ENCODE assay signal across 26 mouse cellular contexts in the genomic region with DNA sequence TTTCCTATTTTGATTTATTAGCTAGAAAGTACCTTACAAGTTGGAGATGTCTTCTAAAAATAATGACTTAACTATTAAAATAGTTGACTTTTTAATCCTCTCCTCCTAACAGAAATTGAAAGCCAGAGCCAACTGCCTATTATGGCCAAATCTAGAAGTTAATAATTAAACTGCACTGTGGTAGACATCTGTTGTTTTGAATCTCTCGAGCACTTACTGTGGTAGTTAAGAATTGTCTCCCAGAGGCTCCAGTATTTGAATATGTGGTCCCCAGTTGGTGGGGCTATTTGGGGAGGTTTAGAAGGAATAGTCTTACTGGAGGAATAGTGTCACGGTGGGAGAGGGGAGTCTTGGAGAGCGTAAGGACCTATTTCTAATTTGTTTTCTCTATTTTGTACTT. TPM values are rescaled to one million over a fixed set of nuclear protein-coding genes. Genes with fewer than 3 reads are reported as not detected.
"Had no signal": no experiment of that assay in that cellular context is flagged by ENCODE, and none has a peak within 500 bp of the region (broad histone marks: within the 10 kb centered on the region; RNA-seq: fewer than 3 reads in every experiment).

No protein-coding gene starts in this region.

- H3K27ac ChIP-seq: intestine, embryonic 15.5 days; limb, embryonic 12.5 days; limb, embryonic 15.5 days; liver, embryonic 13.5 days; stomach, postnatal 0 days had no signal

- H3K4me3 ChIP-seq: intestine, embryonic 15.5 days; limb, embryonic 12.5 days; limb, embryonic 15.5 days; liver, embryonic 13.5 days had no signal

- H3K9ac ChIP-seq: intestine, embryonic 15.5 days; limb, embryonic 12.5 days; limb, embryonic 15.5 days; liver, embryonic 13.5 days had no signal

- H3K4me1 ChIP-seq: intestine, embryonic 15.5 days; limb, embryonic 15.5 days; liver, embryonic 13.5 days had no signal

- H3K4me2 ChIP-seq: intestine, embryonic 15.5 days; limb, embryonic 12.5 days; limb, embryonic 15.5 days; liver, embryonic 13.5 days; midbrain, embryonic 11.5 days had no signal

- H3K9me3 ChIP-seq: intestine, embryonic 15.5 days; limb, embryonic 12.5 days; limb, embryonic 15.5 days; liver, embryonic 13.5 days had no signal

- ATAC-seq: hindbrain, embryonic 16.5 days; intestine, embryonic 15.5 days had no signal

- H3K36me3 ChIP-seq: intestine, embryonic 15.5 days; limb, embryonic 12.5 days; limb, embryonic 15.5 days; liver, embryonic 13.5 days had no signal

- DNase-seq: left cerebral cortex, postnatal 4 days; liver, embryonic 13.5 days; lung, adult 2 months; lung, postnatal 14 days; lung, postnatal 4 days; midbrain, embryonic 14.5 days; thymus, postnatal 25 days had no signal

- H3K27me3 ChIP-seq: intestine, embryonic 15.5 days; limb, embryonic 12.5 days; limb, embryonic 15.5 days; liver, embryonic 13.5 days had no signal

RNA-seq across cellular contexts. Expression of gene Gm11099, which starts 18.2 kb away (rescaled TPM):
- total RNA-seq: left cerebral cortex, adult 8-10 months; left cerebral cortex, postnatal 14 days; left cerebral cortex, postnatal 4 days; megakaryocyte progenitor cell, adult 5-6 weeks; megakaryocyte-erythroid progenitor cell, adult 5-6 weeks; midbrain, postnatal 0 days had no signal
- polyA plus RNA-seq: hindbrain, embryonic 16.5 days; intestine, embryonic 15.5 days; limb, embryonic 12.5 days; limb, embryonic 15.5 days; liver, embryonic 13.5 days; liver, embryonic 16.5 days; lung, adult 2 months; lung, embryonic 16.5 days; midbrain, embryonic 11.5 days; midbrain, embryonic 14.5 days; midbrain, postnatal 0 days; neural tube, embryonic 11.5 days; neural tube, embryonic 14.5 days; small intestine, adult 2 months; spleen, adult 2 months; stomach, embryonic 14.5 days; stomach, postnatal 0 days; thymus, postnatal 0 days had no signal
